Mouse (Mus musculus): ENCODE measurements around the gene Nav1.

Gene Nav1

GRCm38 (mm10) chr1:135583081-135583677 is 23.9 kb downstream of the Nav1 start:
- DNase-seq (ENCODE audit: low read depth, low spot score): no peak

GRCm38 (mm10) chr1:135581001-135581400 is 26.1 kb downstream of the Nav1 start:
- no peak for DNase-seq (ENCODE audit: low read depth, low spot score)

GRCm38 (mm10) chr1:135579111-135579510 is 28.0 kb downstream of the Nav1 start:
- DNase-seq (ENCODE audit: low read depth, low spot score): peak; percentile 37

- DNase-seq (ENCODE audit: low read depth, low spot score): peak; percentile 40
These were observed 29.3 kb downstream of the Nav1 start for GRCm38 (mm10) chr1:135577793-135578192.

- DNase-seq (ENCODE audit: low read depth, low spot score): no peak
These were observed 31.7 kb downstream of the Nav1 start for GRCm38 (mm10) chr1:135575393-135575792.

GRCm38 (mm10) chr1:135574451-135575208 is 32.5 kb downstream of the Nav1 start:
- DNase-seq (ENCODE audit: low read depth, low spot score): no peak

- DNase-seq (ENCODE audit: low read depth, low spot score): no peak
These were observed 34.8 kb downstream of the Nav1 start for GRCm38 (mm10) chr1:135572139-135572892.

GRCm38 (mm10) chr1:135568087-135568486 is 39.0 kb downstream of the Nav1 start:
- DNase-seq (ENCODE audit: low read depth, low spot score): no peak

- DNase-seq (ENCODE audit: low read depth, low spot score): no peak
These were observed 40.5 kb downstream of the Nav1 start for GRCm38 (mm10) chr1:135566611-135567010.

GRCm38 (mm10) chr1:135565775-135566174 is 41.3 kb downstream of the Nav1 start:
- no peak for DNase-seq (ENCODE audit: low read depth, low spot score)

- DNase-seq (ENCODE audit: low read depth, low spot score): no peak
These were observed 42.2 kb downstream of the Nav1 start for GRCm38 (mm10) chr1:135564660-135565519.

- no peak for DNase-seq (ENCODE audit: low read depth, low spot score)
These were observed 43.2 kb downstream of the Nav1 start for GRCm38 (mm10) chr1:135563781-135564414.

GRCm38 (mm10) chr1:135562982-135563650 is 44.0 kb downstream of the Nav1 start:
- DNase-seq (ENCODE audit: low read depth, low spot score): no peak

GRCm38 (mm10) chr1:135562115-135562514 is 45.0 kb downstream of the Nav1 start:
- no peak for DNase-seq (ENCODE audit: low read depth, low spot score)

GRCm38 (mm10) chr1:135561282-135561681 is 45.8 kb downstream of the Nav1 start:
- DNase-seq (ENCODE audit: low read depth, low spot score): no peak

GRCm38 (mm10) chr1:135557976-135558375 is 49.1 kb downstream of the Nav1 start:
- DNase-seq (ENCODE audit: low read depth, low spot score): no peak

- DNase-seq (ENCODE audit: low read depth, low spot score): no peak
These were observed 51.2 kb downstream of the Nav1 start for GRCm38 (mm10) chr1:135555885-135556284.

- peak; percentile 45 for DNase-seq (ENCODE audit: low read depth, low spot score)
These were observed 52.3 kb downstream of the Nav1 start for GRCm38 (mm10) chr1:135554632-135555260.

GRCm38 (mm10) chr1:135553615-135554014 is 53.5 kb downstream of the Nav1 start:
- DNase-seq (ENCODE audit: low read depth, low spot score): no peak

- no peak for DNase-seq (ENCODE audit: low read depth, low spot score)
These were observed 53.9 kb downstream of the Nav1 start for GRCm38 (mm10) chr1:135553154-135553553.
